Mouse (Mus musculus) layer of hippocampus, postnatal 10 days (tissue): Measurements from ENCODE around the gene Lfng. TPM values are rescaled to one million over a fixed set of nuclear protein-coding genes. Genes with fewer than 3 reads are reported as not detected.

Experiments
- DNase-seq, 2 experiments: peaks; one replicate each; pipeline ENCODE4 v3.0.0; 2021; ENCODE audit warnings: low spot score in 2 of 2
- long read RNA-seq: library from polyadenylated mRNA; stranded (forward); transcript quantifications from one replicate; pipeline ENCODE4 v2.0.0, GENCODE M21; 2023
- total RNA-seq, 2 experiments: library from RNA; stranded (reverse); gene quantifications; 2 replicates each; pipeline ENCODE4 v1.2.3; 2021

Gene Lfng
- 10 to 100 TPM; 29.3 to 38.8 TPM for total RNA-seq
- long read RNA-seq, transcript Lfng-201 (8 exons, 2,305 nt), result major isoform, 10 of 14 reads
- long read RNA-seq, partial matches to known transcripts, result 1 of 14 reads
- long read RNA-seq, other reads (novel, unspliced or antisense), result 3 of 14 reads

GRCm38 (mm10) chr5:140607001-140607835, at the start of gene Lfng:
Lfng (plus strand) TSS chr5:140607320.
- peak; percentile 85 to 86 for DNase-seq

- no peak for DNase-seq
Measured at GRCm38 (mm10) chr5:140562601-140563000, 44.5 kb upstream of the Lfng start.

- DNase-seq, result no peak
Measured at GRCm38 (mm10) chr5:140564896-140565295, 42.2 kb upstream of the Lfng start, which contains the start of gene Grifin. Grifin (minus strand) TSS chr5:140565071.

- peak; percentile 55 to 58 for DNase-seq
Measured at GRCm38 (mm10) chr5:140565451-140565850, 41.7 kb upstream of the Lfng start.

GRCm38 (mm10) chr5:140565856-140566255, 41.3 kb upstream of the Lfng start:
- DNase-seq, result peak; percentile 69 to 76

GRCm38 (mm10) chr5:140566271-140566670, 40.8 kb upstream of the Lfng start:
- no peak for DNase-seq

GRCm38 (mm10) chr5:140567321-140567720, 39.8 kb upstream of the Lfng start:
- DNase-seq, result peak; percentile 37 to 55

GRCm38 (mm10) chr5:140567751-140568150, 39.4 kb upstream of the Lfng start:
- DNase-seq, result no peak

- DNase-seq, result peak; percentile 77 to 79
Measured at GRCm38 (mm10) chr5:140568321-140568970, 38.7 kb upstream of the Lfng start.

- no peak for DNase-seq
Measured at GRCm38 (mm10) chr5:140569032-140569595, 38.0 kb upstream of the Lfng start.

GRCm38 (mm10) chr5:140570223-140570870, 36.8 kb upstream of the Lfng start:
- DNase-seq, result no peak

GRCm38 (mm10) chr5:140571201-140571600, 35.9 kb upstream of the Lfng start:
- no peak for DNase-seq

GRCm38 (mm10) chr5:140571673-140572072, 35.4 kb upstream of the Lfng start:
- peak; percentile 53 to 63 for DNase-seq

- DNase-seq, result no peak
Measured at GRCm38 (mm10) chr5:140572611-140573010, 34.5 kb upstream of the Lfng start.

GRCm38 (mm10) chr5:140575381-140575866, 31.7 kb upstream of the Lfng start:
- no peak for DNase-seq

GRCm38 (mm10) chr5:140579221-140579620, 27.9 kb upstream of the Lfng start:
- no peak for DNase-seq

- no peak for DNase-seq
Measured at GRCm38 (mm10) chr5:140579771-140580170, 27.3 kb upstream of the Lfng start.

- no peak for DNase-seq
Measured at GRCm38 (mm10) chr5:140581569-140581968, 25.6 kb upstream of the Lfng start.

GRCm38 (mm10) chr5:140582995-140583731, 24.0 kb upstream of the Lfng start:
- no peak for DNase-seq

GRCm38 (mm10) chr5:140583732-140584368, 23.3 kb upstream of the Lfng start:
- DNase-seq, result peak in 1 of 2 experiments; percentile 28
